Mouse (Mus musculus) layer of hippocampus, postnatal 14 days (tissue): Measurements from ENCODE around the gene Park7. TPM values are rescaled to one million over a fixed set of nuclear protein-coding genes. Genes with fewer than 3 reads are reported as not detected.

Source experiments
- DNase-seq, 2 experiments: peaks; one replicate each; pipeline ENCODE4 v3.0.0; 2021 to 2022; ENCODE audit warnings: low spot score in 2 of 2, mixed read lengths in 1 of 2
- long read RNA-seq, 2 experiments: library from polyadenylated mRNA; stranded (forward); transcript quantifications; one replicate each; pipeline ENCODE4 v2.0.0; 2021
- total RNA-seq, 2 experiments: library from RNA; stranded (reverse); gene quantifications; 2 replicates each; pipeline ENCODE4 v1.2.3; 2021

The Park7 gene
- 100 to 1,000 TPM; 240 to 248 TPM for total RNA-seq
- long read RNA-seq, experiment 1, transcript Park7-201 (7 exons, 908 nt): major isoform, 154 of 185 reads
- long read RNA-seq, experiment 1, partial matches to known transcripts: 8 of 185 reads
- long read RNA-seq, experiment 1, other reads (novel, unspliced or antisense): 23 of 185 reads
- long read RNA-seq, experiment 2, transcript Park7-201 (7 exons, 908 nt): major isoform, 355 of 432 reads
- long read RNA-seq, experiment 2, partial matches to known transcripts: 13 of 432 reads
- long read RNA-seq, experiment 2, other reads (novel, unspliced or antisense): 61 of 432 reads

DNA sequence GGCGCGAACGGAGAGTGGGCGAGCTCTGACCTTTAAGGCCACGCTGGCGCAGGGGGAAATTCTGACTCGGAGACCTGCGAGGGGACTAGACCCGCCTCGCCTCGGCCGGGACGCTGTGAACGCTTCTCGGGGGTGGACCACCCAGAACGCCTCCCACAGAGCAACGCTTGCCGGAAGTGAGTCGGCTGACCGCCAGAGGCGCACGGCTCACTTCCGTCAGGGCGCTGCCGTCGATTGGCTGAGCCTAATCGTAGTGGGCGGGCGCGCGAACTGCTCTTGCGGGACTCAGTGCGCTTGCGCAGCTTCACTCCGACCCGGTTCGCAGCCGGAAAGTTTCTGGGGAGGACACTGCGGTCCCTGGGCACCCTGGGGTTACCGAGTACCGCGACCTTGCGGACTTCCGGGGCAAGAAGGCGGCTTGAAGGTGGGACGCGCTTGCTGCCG, at the start of gene Park7, which contains the start of gene Tnfrsf9:
Gene Park7 (minus strand): TSS at position 148 of the 444 bp plus-strand sequence.
Gene Tnfrsf9 (plus strand): TSS at position 273 of the 444 bp plus-strand sequence.
- peak; percentile 95 to 96 for DNase-seq

DNA sequence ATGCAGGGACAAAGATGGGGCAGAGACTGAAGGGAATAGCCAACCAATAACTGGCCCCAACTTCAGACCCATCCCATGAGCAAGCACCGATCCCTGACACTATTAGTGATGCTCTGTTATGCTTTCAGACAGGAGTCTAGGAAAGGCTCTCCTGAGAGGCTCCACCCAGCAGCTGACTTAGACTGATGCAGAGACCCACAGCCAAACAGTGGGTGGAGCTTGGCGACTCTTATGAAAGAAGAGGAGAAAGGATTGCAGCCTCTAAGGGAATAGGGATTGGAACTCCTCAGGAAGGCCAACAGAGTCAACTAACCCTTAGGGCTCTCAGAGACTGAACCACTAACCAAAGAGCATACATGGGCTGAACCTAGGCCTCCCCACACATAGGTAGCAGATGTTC, 49.5 kb upstream of the Park7 start:
- no peak for DNase-seq

GRCm38 (mm10) chr4:150962231-150962630, 48.0 kb upstream of the Park7 start:
- DNase-seq: no peak

- DNase-seq: no peak
Observed at GRCm38 (mm10) chr4:150958536-150958935, 44.3 kb upstream of the Park7 start.

DNA sequence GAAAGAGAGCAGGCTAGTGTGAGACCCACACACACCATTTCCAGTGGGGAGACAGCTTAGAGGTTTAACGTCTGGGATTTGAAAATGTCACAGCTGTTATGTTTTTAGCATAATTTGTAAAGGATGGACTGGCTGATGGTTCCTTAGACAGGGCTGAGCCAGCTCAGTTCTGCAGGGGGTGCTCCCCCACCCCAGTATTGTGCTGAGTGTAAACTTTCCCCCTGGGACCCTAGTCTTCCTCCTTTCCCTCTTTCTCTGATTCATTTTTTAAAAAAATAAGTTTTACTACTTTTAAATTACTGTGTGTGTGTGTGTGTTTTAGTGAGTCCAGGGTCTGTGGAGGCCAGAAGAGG, 42.8 kb upstream of the Park7 start:
- no peak for DNase-seq

DNA sequence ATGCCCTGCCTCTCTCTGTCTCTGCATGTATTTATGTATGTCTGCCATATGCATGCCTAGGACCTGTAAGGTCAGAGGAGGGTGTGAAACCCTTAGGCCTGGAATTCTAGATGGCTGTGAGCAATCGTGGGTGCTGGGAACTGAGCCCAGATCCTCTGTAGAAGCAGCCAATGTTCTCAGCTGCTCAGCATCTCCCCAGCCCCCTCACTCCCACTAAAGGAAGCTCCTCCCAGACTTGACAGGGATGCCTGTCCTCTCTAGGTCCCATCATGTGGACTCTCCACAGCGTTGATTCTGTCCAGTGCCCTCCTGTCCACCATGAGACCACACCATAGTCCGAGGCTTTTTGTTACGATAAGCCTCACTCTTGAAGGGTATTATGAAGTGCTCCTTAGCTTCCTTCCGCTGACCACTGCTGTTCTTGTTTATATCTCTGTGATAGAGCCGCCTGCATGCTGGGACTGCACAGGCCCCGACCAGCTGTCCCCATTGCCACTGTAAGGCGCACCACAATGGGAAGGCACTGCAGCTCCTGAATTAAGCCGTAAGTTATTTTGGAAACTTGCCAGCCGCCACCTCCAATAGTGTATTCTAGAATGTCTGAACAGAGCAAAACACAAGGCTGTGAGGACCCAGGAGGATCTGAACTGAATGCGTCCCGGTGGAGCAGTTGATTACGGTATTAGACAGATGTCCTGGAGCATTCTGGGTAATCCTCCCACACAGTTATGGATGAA, 42.3 kb upstream of the Park7 start:
- peak in 1 of 2 experiments; percentile 32 for DNase-seq

- DNase-seq: no peak
Observed at GRCm38 (mm10) chr4:150950972-150951371, 36.7 kb upstream of the Park7 start.

DNA sequence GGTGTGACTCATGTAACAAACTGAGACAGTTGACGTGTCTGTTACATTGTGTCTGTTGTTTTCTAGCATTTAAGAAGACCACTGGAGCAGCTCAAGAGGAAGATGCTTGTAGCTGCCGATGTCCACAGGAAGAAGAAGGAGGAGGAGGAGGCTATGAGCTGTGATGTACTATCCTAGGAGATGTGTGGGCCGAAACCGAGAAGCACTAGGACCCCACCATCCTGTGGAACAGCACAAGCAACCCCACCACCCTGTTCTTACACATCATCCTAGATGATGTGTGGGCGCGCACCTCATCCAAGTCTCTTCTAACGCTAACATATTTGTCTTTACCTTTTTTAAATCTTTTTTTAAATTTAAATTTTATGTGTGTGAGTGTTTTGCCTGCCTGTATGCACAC, 30.5 kb upstream of the Park7 start:
- no peak for DNase-seq

DNA sequence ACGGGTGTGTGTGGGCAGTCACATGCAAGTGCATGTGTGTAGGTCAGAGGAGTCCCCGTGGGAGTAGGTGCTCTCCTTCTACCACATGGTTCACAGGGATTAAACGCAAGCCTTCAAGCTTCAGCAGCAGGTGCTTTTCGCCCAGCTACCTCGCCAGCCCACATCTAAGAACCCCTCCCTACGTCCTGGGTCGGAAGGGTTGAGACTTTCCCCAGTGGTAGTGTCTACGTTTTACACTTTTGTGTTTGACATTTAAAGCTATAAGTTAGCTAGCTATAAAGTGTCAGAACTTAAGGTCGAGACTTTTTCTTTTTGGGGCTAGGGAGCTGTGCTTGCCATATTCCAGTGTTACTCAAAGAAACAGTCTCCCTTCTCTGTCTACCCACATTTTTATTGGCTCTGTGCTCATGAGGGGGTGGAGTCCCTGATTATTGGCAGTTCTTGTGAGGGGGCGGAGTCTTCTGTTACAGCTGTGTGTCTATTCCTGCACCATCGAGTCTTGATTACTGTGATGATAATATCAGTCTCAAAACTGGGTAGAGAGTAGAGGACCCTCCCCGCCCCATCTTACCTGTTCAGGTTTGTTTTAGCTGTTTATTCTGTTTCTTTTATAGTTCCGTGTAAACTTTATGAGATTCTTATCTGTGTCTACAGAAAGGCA, 25.9 kb upstream of the Park7 start:
- no peak for DNase-seq

DNA sequence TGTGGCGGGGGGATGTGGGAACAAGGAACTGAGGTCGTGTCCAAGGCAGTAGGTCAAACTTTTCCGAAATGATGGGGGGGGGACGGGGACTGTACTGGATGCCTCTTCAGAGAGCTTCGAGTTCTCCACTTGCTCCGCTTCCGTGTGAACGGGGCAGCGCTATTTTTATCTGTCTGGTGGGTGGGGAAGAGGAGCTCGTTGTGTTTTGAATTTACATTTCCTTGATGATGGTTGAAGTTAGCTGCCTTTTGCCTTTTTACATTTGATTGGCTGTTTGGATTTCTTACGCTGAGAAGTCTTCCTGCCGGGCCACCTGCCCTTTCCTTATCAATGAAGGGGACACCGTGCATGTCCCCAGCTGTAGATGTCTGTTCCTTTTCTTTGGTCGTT, 23.8 kb upstream of the Park7 start:
- DNase-seq: no peak

DNA sequence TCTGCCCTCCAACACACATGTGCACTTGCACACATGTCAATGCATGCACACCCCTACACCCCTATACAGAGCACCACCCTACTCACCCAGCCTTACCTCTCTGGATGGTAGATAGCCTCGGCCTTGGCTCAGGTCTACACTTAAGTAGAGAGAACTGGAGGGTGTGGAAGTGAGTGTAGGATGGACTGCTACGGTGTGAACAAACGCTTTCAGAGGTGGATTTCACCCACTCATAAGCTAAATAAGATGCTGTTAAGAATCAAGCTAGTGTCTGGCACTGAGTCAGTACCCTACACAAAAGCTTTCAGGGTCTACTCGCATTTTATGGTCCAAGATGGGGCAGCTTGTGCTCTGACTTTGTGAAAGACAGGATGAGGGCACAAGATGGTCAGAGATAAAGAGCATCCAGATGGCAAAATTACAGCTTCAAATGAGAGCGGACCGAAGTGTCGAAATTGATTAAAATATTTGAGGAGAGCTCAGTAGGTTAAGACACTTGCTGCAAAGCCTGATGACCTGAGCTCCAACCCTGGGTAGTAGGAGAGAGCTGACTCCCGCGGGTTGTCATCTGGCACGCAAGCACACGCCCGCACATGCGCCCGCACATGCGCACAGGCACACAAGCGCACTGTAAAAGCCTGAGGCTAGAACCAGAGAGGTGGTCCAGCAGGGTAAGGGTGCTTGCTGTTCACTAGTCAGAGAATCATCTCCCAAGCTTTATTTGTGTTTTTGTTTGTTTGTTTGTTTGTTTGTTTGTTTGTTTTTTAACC, 23.2 kb upstream of the Park7 start:
- DNase-seq: peak; percentile 28 to 53

DNA sequence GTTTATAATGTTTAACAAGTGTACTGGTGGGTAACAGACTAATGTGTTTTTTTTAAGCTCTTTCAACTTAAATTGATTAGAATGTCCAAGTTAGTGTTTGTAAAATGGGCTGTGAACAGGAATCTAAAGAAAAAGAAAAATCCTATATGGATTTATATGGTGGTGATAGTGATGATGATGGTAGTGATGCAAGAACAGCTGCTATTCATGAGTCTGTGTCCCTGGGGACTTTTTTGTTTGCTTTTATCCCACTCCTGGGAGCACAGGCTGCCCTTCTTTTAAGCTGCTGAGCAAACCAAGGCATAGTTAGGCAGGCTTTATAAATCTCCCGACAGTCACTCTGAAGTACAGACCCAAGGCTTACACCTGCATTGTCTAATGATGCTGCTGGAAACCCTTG, 19.3 kb upstream of the Park7 start:
- no peak for DNase-seq

DNA sequence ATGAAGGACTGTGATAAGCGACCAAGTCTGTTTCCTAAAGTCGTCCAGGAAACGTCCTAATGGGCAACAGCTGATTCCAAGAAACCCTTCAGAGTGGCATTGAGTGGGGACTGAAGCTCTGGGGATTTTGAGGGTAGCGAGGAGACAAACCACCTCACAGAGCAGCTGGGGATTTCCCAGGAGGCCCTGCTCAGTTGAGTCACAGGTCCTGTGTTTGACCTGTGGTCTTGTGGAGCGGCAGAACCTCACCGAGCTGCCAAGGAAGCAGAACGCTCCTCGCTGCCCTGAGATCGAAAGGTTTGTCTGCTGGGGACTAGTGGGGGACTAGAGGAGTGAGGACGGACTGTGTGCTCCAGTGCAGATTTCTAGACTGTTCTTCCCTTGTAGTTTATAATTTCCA, 13.6 kb upstream of the Park7 start:
- no peak for DNase-seq

GRCm38 (mm10) chr4:150926924-150927705, 12.9 kb upstream of the Park7 start:
- DNase-seq: no peak

DNA sequence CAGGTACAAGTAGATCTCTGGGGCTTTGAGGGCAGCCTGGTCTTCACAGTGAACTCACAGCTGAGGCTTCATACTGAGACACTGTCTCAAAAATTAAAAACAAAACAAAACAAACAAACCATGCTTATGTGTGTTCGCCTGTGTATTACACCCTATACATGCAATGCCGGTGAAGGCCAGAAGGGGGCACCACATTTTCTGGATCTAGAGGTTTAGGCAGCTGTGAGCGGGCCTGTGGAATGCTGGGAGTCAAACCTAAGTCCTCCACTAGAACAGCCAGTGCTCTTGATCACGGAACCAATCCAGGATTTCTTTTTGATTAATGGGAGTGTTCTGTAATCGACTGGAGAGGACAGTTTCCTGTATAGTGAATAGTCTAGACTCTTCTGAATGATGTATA, 11.7 kb upstream of the Park7 start:
- DNase-seq: no peak

GRCm38 (mm10) chr4:150924936-150925335, 10.7 kb upstream of the Park7 start:
- no peak for DNase-seq

GRCm38 (mm10) chr4:150924308-150924707, 10.1 kb upstream of the Park7 start:
- no peak for DNase-seq

DNA sequence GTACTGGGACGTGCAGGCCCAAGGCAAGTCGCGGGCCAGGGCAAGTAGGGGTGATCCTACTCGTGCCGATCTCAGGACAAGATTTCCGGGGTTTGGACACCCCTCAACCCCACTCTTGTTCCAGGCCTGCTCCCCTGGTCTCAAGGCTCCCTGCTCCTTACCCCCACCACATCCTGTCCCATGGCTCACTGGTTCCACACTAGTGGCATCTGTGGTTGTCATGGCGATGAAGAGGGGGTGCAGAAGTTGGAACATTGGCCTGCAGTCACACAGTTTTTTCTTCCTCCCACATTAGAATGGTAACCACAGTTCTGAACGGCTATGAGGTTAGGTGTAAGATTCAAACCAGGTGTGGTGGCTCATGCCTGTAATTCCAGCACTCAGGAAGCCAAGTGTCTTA, 7.0 kb upstream of the Park7 start:
- DNase-seq: no peak

- no peak for DNase-seq
Observed at GRCm38 (mm10) chr4:150917336-150918027, 3.2 kb upstream of the Park7 start.
